Mouse (Mus musculus) small intestine, adult 2 months (tissue): ENCODE data around the gene Smo.

Experiments used
- CTCF ChIP-seq: fragments of 200-500 bp; IDR thresholded peaks from 2 replicates; pipeline ENCODE4 v1.5.1; 2012; ENCODE audit warnings: low read depth, mild to moderate bottlenecking, control low read depth, inconsistent platforms, low read length, moderate library complexity, mixed read lengths; ENCODE audit not compliant: insufficient replicate concordance, insufficient read length; ENCODE audit errors: extremely low read depth
- POLR2A ChIP-seq: fragments of 200-500 bp; IDR thresholded peaks from 2 replicates; pipeline ENCODE4 v1.6.1; 2012; ENCODE audit warnings: low read depth, mild to moderate bottlenecking, control low read depth, inconsistent platforms, low read length, moderate library complexity

DNA sequence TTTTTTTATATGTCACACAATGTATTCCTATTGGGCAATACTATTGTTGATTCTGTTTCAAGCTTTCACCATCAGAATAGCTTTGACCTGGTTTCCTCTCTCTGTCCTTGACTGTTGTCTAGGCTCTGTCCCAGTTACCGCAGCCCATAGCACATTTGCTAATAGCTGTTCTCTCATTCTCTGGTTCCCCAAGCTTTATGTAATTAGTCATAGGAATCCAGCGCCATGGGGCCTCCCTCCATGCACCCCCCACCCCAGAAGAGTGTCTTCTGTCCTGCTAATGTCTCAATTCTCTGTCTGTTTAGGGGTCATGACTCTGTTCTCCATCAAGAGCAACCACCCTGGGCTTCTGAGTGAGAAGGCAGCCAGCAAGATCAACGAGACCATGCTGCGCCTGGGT, 21.2 kb downstream of the Smo start:
- TF ChIP-seq POLR2A (no peak), CTCF (no peak)
